Mouse (Mus musculus) hindbrain, embryonic 10.5 days (tissue): ENCODE measurements around the gene Adk. TPM values are rescaled to one million over a fixed set of nuclear protein-coding genes. Genes with fewer than 3 reads are reported as not detected.

Experiments
- DNase-seq: peaks from one replicate; pipeline ENCODE4 v3.0.0-alpha.2; 2017; ENCODE audit warnings: low spot score
- H3K27ac ChIP-seq: fragments of 300-500 bp; sonication (generic); 2 replicates; pipeline ENCODE4 v1.5.1; 2016; ENCODE audit warnings: mild to moderate bottlenecking, moderate library complexity
- H3K27me3 ChIP-seq: fragments of 300-500 bp; sonication (generic); 2 replicates; pipeline ENCODE4 v1.6.1; 2016; ENCODE audit warnings: mild to moderate bottlenecking; ENCODE audit not compliant: poor library complexity, insufficient read depth, severe bottlenecking
- H3K36me3 ChIP-seq: fragments of 300-500 bp; sonication (generic); 2 replicates; pipeline ENCODE4 v1.6.1; 2016; ENCODE audit warnings: mild to moderate bottlenecking, moderate library complexity
- H3K4me1 ChIP-seq: fragments of 300-500 bp; sonication (generic); replicated peaks from 2 replicates; pipeline ENCODE4 v1.6.1; 2016; ENCODE audit warnings: mild to moderate bottlenecking
- H3K4me3 ChIP-seq: fragments of 300-500 bp; sonication (generic); 2 replicates; pipeline ENCODE4 v1.5.1; 2016; ENCODE audit warnings: mild to moderate bottlenecking, moderate library complexity
- H3K9me3 ChIP-seq: fragments of 300-500 bp; sonication (generic); 2 replicates; pipeline ENCODE4 v1.6.1; 2016; ENCODE audit warnings: mild to moderate bottlenecking, moderate library complexity
- WGBS: fragments of 180-500 bp; shearing (Covaris S2); methylation state at CpG from one replicate; pipeline ENCODE4 v1.1.7; 2016; 5-methylcytosine and 5-hydroxymethylcytosine counted together
- polyA plus RNA-seq: library from polyadenylated mRNA; unstranded; fragments of >200 nt; fragmentation: Nextera tagmentation; extraction: Ambion mirVana; gene quantifications from 2 replicates; pipeline ENCODE4 v1.2.1, GENCODE M21; 2016

Gene Adk
- polyA plus RNA-seq, 1 experiment from 2014 or later = 115 TPM

DNA sequence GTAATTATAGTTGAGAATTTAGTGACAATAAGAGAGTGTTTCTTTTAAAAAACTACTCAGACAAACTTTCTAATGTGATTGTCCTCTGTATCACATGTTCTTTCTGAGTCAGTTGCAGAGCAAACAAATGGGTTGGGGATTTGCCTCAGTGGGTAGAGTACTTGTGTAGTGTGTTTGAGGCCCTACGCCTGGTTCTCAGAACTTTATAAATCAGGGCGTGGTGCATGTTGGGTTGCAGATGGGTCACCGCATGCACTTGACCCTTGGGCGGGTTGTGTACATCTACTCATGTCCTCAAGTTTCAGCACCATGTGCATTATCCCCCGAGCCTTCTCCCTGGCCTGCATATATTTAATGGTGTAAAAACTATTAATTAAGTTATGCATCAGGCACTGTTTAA, 59.8 kb downstream of the Adk start:
- H3K4me1 ChIP-seq = no peaks in the 10 kb centered on the region
- H3K27me3 ChIP-seq = no peaks in the 10 kb centered on the region
- no peak overlapping the region for H3K4me3 ChIP-seq
- no peaks in the 10 kb centered on the region for H3K36me3 ChIP-seq
- DNase-seq = no peak
- no peak overlapping the region for H3K27ac ChIP-seq
- WGBS = 89% methylated on average over 5 of the region's 5 CpGs
- H3K9me3 ChIP-seq = no peaks in the 10 kb centered on the region

DNA sequence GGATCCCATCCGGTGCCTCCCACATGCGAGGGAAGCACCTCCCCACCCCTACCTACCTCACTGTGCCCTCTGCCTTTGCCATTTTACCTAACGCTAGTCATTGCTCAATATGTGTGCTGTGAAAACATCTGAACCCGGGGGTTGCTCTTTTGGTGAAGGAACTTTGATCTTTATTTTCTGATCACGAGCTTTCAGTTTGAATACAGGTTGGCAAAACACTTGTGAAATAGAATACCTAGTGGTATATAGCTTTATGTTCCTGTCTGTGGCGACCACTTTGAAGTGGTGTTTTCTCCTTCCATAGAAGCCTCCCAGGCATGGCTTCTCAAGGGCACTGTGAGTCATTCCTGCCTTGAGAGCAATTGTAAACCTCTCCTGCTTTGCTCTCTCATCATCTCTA, 60.4 kb downstream of the Adk start:
- no peaks in the 10 kb centered on the region for H3K27me3 ChIP-seq
- no peak for DNase-seq
- H3K27ac ChIP-seq = no peak overlapping the region
- H3K4me3 ChIP-seq = no peak overlapping the region
- H3K9me3 ChIP-seq = no peaks in the 10 kb centered on the region
- no peaks in the 10 kb centered on the region for H3K4me1 ChIP-seq
- WGBS = 91% methylated on average over 6 of the region's 6 CpGs
- H3K36me3 ChIP-seq = no peaks in the 10 kb centered on the region

DNA sequence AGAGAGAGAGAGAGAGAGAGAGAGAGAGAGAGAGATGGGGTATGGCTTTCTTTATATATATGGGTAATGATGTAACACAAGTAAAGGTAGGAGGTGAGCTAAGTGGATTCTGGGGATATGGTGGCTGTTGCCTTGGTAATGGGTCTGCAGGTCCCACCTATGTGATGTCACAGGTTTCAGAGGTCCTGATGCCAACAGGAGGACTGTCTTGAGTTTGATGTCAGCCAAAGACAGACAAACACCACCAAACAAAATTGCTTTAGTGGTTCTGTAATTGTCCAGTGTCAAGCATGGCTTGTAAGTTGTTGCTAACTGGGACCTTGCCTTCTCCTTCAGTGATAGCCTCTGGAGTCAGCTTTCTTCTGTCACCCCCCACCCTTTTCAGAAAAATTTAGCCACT, 62.0 kb downstream of the Adk start:
- Histone ChIP-seq H3K4me3 (no peak overlapping the region), H3K4me1 (no peaks in the 10 kb centered on the region), H3K36me3 (no peaks in the 10 kb centered on the region), H3K27ac (no peak overlapping the region), H3K9me3 (no peaks in the 10 kb centered on the region), H3K27me3 (no peaks in the 10 kb centered on the region)
- no peak for DNase-seq

DNA sequence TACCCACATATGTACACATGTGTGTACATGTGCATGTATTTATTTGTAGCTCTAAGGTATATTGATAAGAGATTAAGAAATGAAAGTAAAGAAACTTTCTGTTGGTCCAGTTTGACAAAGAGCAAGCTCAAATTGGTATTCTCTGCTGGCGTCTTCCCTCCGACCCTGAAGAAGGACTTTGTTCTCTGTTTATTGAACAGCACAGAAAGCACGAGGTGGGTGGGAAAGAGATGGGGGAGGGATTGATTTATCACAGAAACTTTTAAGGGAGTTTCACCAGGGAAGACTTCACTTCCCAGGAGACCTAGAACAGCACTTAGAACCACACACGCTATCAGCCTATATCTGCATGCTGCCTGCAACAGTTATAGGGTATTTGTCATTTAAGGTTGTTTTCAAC, 62.9 kb downstream of the Adk start:
- H3K27ac ChIP-seq = no peak overlapping the region
- no peaks in the 10 kb centered on the region for H3K36me3 ChIP-seq
- no peaks in the 10 kb centered on the region for H3K27me3 ChIP-seq
- H3K9me3 ChIP-seq = no peaks in the 10 kb centered on the region
- WGBS = 65% methylated on average over 4 of the region's 4 CpGs
- no peak for DNase-seq
- H3K4me3 ChIP-seq = no peak overlapping the region
- H3K4me1 ChIP-seq = no peaks in the 10 kb centered on the region

DNA sequence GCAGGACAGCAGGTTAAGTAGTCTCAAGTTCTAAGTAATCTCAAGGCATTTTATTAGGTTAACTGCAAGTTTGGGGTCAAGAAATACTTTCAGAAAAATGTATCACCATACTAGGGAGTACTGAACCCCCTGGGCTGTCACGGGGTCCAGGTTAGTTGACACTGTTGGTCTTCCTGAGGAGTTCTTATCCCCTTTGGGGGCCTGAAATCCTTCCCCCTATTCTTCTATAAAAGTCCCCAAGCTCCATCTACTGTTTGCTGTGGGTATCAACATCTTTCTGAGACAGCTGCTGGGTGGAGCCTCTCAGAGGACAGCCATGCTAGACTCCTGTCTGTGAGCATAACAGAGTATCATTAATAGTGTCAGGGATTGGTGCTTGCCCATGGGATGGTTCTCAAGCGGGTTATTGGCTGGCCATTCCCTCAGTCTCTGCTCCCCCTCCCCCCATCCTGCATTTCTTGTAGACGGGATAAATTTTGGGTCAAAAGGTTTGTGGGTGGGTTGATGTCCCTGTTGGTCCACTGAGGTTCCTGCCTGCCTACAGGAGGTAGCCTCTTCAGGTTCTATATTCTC, 63.6 kb downstream of the Adk start:
- no peak for DNase-seq
- no peaks in the 10 kb centered on the region for H3K9me3 ChIP-seq
- 61% methylated on average over 3 of the region's 3 CpGs for WGBS

DNA sequence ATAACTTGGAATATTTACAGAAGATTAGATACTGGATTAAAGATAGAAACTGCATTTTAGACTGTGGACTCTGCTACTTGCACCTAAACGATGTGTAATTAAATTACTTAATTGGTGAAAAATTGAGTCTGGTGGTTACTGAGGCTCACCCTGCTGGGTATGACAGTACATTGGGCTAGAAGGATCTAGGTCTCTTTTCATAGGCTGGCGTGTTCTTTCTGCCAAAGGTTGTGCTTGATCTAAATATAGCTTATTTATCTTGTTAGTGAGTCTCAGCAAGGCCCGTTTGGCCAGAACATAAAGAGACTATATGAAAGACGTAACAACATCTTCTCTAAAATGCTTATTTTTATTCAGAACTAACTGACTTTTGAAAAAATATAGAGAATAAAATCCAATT, 65.7 kb downstream of the Adk start:
- no peaks in the 10 kb centered on the region for H3K9me3 ChIP-seq
- no peaks in the 10 kb centered on the region for H3K4me1 ChIP-seq
- no peak overlapping the region for H3K27ac ChIP-seq
- no peaks in the 10 kb centered on the region for H3K36me3 ChIP-seq
- no peak for DNase-seq
- WGBS = 87% methylated on average over 4 of the region's 4 CpGs
- H3K4me3 ChIP-seq = no peak overlapping the region
- H3K27me3 ChIP-seq = no peaks in the 10 kb centered on the region

More for the DNA sequence above, 63.6 kb downstream of the Adk start:
- Histone ChIP-seq H3K27me3 (no peaks in the 10 kb centered on the region), H3K36me3 (no peaks in the 10 kb centered on the region), H3K4me3 (no peak overlapping the region), H3K4me1 (no peaks in the 10 kb centered on the region), H3K27ac (no peak overlapping the region)

DNA sequence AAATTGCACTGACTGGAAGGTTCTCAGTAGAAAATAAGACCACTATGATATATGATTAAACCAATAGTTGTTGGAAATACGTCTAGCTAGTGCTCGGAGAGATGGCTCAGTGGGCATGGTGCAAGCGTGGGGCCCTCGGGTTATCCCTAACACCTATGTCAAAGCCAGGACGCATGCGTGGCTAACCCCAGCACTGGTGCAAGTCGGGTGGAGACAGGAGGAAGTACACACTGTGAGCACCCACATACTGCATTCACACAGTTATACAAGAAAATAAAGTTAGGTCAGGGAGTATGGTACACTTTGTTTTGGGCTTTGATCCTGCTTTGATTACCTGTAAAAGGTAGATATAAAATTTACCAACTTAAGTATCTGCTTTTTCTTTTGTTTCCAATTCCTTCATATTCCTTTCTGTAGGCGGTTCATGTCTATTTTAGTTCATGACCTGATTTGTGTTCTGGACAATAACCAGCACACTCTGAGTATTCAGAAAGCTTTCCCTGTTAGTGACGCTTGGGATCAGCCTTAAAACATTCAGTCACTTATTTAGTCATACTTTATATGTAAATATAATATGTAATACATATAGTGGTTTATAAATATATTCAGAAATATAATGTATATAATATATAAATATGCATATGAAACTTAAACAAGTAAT, 67.4 kb downstream of the Adk start:
- Histone ChIP-seq H3K4me3 (no peak overlapping the region), H3K36me3 (peaks cover 6% of the 10 kb centered on the region; the same call in 1 of the 2 replicates), H3K9me3 (no peaks in the 10 kb centered on the region), H3K4me1 (no peaks in the 10 kb centered on the region), H3K27me3 (no peaks in the 10 kb centered on the region), H3K27ac (no peak overlapping the region)
- 91% methylated on average over 9 of the region's 9 CpGs for WGBS
- DNase-seq = no peak

DNA sequence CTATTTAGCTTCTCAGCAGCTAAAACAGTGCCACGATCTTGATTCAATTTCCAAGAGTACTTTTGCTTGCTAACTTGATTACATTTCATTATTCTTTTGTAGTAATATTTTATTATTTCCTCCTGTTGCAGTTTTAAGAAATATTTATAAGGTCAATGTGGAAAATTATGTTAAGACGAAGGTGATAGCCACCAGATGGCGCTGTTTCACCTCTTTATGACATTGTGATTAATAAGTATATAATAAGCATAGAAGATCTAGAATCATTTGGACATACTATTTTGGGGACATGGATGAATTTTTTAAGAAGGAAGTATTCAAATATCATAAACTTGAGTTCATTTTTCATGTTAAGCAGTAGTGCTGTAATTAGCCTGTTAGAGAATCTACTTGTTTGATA, 68.1 kb downstream of the Adk start:
- 49% methylated on average over 3 of the region's 3 CpGs for WGBS
- DNase-seq = no peak
- Histone ChIP-seq H3K4me3 (no peak overlapping the region), H3K27ac (no peak overlapping the region), H3K9me3 (no peaks in the 10 kb centered on the region), H3K4me1 (no peaks in the 10 kb centered on the region), H3K27me3 (no peaks in the 10 kb centered on the region), H3K36me3 (peaks cover 6% of the 10 kb centered on the region; the same call in 1 of the 2 replicates)

DNA sequence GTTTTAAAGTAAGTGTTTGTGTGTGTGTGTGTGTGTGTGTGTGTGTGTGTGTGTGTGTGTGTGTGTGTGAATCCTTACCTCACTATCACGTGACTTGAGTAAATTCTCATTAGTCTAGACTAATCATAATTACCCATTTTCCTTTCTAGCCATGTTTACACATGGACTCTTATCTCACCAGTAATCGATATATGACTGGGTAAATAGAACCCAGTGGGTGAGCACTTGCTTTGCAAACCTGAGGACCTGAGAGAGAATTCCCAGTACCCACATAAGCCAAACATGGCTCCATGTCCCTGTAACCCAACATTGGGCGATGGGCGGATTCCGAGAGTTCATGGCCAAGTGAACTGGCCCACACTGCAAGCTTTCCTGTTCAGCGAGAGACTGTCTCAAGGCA, 74.8 kb downstream of the Adk start:
- no peaks in the 10 kb centered on the region for H3K9me3 ChIP-seq
- no peak for DNase-seq
- no peak overlapping the region for H3K4me3 ChIP-seq
- no peaks in the 10 kb centered on the region for H3K27me3 ChIP-seq
- no peaks in the 10 kb centered on the region for H3K4me1 ChIP-seq
- H3K36me3 ChIP-seq = peaks cover 6% of the 10 kb centered on the region; the same call in 1 of the 2 replicates
- WGBS = 96% methylated on average over 6 of the region's 6 CpGs
- no peak overlapping the region for H3K27ac ChIP-seq

DNA sequence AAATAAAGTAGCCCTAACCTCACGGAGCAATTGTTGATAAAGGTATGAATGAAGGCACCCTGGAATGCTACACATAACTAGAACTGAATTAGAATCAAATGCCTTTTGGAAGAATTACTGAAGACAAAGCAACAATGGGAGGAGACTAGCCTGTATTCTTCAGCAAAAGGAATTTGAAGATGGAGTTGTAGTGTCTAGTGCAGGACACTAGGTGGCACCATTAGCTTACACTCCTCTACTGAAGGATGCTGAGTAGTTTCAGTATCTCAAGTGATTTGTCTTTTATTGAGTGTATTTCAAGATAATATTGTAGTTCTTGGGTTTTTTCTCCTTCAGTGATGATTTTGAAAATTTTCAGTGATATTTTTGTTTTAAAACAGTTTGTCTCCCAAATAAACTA, 84.5 kb downstream of the Adk start:
- H3K4me3 ChIP-seq = no peak overlapping the region
- peak; percentile 43 for DNase-seq
- WGBS = 36% methylated on average over 1 of the region's 1 CpGs
- no peaks in the 10 kb centered on the region for H3K4me1 ChIP-seq
- H3K27ac ChIP-seq = no peak overlapping the region
- no peaks in the 10 kb centered on the region for H3K9me3 ChIP-seq
- H3K27me3 ChIP-seq = no peaks in the 10 kb centered on the region
- H3K36me3 ChIP-seq = no peaks in the 10 kb centered on the region

DNA sequence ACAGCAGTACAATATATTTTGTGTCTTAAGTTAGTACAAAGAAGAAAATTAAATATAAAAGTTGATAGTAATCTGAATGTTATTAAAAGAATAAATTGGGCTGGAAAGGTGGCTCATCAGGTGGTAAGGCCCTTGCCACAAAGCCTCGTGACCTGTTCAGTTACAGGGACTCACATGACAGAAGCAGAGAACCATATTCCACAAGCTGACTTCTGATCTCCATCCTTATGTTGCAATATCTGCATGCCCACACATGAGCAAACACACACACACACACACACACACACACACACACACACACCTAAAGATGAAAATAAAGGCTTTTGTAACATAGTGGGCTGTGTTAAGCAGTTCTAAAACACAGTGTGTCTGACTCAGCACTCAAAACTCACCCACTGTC, 90.2 kb downstream of the Adk start:
- WGBS = 79% methylated on average over 1 of the region's 1 CpGs
- Histone ChIP-seq H3K4me1 (no peaks in the 10 kb centered on the region), H3K27me3 (no peaks in the 10 kb centered on the region), H3K4me3 (no peak overlapping the region), H3K36me3 (no peaks in the 10 kb centered on the region), H3K27ac (no peak overlapping the region), H3K9me3 (no peaks in the 10 kb centered on the region)
- no peak for DNase-seq

DNA sequence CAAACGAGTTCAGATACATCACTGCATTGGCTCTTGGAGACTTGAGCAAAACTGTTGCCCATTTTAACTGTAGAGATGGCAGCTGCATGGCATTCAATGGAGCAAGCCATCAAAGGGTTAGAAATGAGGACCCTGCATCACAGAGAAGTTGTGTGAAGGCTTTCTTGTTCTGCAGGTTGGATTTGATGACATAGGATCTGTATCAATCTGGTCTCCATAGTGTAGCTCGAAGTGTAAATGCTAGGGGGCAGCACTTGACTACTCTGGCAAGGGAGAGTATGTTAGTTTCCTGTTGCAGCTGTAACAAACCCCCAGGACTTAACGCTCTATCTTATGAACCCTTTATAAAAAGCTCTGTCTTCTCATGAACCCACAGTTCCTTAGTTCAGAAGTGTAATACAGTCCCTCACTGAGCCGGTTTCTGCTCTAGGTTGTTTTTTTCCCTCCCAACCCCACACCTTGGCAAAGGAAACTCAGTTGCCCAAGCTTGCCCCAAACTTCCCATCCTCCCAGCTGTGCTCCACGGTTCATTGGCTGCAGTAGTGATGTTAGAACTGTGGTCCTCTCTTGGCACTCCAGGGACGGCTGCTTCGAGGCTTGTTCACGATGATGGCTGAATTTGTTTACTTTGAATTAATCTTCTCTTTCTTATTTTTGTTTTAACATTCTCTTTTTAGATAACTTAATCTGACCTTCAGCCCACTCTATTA, 91.2 kb downstream of the Adk start:
- Histone ChIP-seq H3K9me3 (no peaks in the 10 kb centered on the region), H3K4me3 (no peak overlapping the region), H3K4me1 (no peaks in the 10 kb centered on the region), H3K27ac (no peak overlapping the region), H3K36me3 (no peaks in the 10 kb centered on the region), H3K27me3 (no peaks in the 10 kb centered on the region)
- DNase-seq = peak; percentile 21
- 80% methylated on average over 8 of the region's 8 CpGs for WGBS

DNA sequence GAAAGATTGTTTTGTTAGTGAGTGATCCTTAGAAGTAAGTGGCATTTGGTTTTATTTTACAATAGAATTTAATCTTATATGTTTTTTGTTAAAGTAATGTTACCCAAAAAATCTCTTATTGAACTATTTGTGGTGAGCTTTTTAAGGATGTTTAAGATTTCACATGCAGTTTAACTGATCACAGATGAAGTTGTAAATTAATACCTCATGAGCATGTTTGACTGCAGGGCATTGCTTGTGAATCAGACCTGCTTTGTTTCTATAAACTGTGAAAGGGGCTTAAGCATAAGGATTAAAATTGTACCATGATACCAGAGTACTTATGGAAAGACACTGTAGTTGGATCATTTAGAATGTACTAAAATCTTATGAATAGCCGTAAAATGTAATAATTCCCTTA, 94.8 kb downstream of the Adk start:
- Histone ChIP-seq H3K4me1 (no peaks in the 10 kb centered on the region), H3K27me3 (no peaks in the 10 kb centered on the region), H3K27ac (no peak overlapping the region), H3K4me3 (no peak overlapping the region), H3K9me3 (no peaks in the 10 kb centered on the region), H3K36me3 (no peaks in the 10 kb centered on the region)
- DNase-seq = no peak
- whole genome bisulfite sequencing = 94% methylated on average over 1 of the region's 1 CpGs
